Mouse (Mus musculus): ENCODE data around the gene Cpt1c. TPM values are rescaled to one million over a fixed set of nuclear protein-coding genes. Genes with fewer than 3 reads are reported as not detected.

Cpt1c gene
- polyA plus RNA-seq, 1 experiment: 5.6 TPM

DNA sequence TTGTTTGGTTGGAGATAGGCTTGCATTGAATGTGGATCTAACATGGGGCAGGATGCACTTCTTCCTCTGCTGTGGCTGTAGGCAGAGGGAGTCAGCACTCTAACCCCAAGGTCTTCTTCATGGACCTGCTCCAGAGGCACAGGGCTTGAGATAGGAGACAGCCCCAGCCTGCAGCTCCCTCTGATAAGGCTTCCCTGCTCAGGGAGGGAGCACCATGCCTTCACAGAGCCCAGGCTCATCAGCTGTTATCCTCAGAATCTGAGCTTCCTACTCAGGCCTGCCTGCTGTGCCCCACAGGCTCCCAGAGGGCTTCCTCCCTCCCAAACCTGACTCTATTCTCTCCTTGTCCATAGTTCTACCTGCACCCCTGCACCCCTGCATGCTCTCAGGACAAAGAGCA is 52.1 kb downstream of the Cpt1c start:
- Histone ChIP-seq H3K27me3 (replicated peaks; ENCODE audit: control insufficient read depth, insufficient read depth, low read length) (no peaks in the 10 kb centered on the region), H3K36me3 (ENCODE audit: control insufficient read depth, insufficient read depth, low read length) (no peaks in the 10 kb centered on the region; the same call in 1 of the 2 replicates), H3K4me3 (ENCODE audit: insufficient read depth, low read depth, low read length) (no peak overlapping the region), H3K27ac (ENCODE audit: insufficient read depth, low read depth, low read length) (no peak overlapping the region), H3K4me1 (ENCODE audit: control insufficient read depth, insufficient read depth, low read length) (no peaks in the 10 kb centered on the region)
- TF ChIP-seq CTCF (conservative IDR thresholded peaks at IDR 0.05; ENCODE audit: insufficient read depth, insufficient read length, low read depth, low read length): no peak
- TF ChIP-seq POLR2A (IDR thresholded peaks at IDR 0.05; ENCODE audit: low read depth, low read length): no peak
- DNase-seq: no peak

DNA sequence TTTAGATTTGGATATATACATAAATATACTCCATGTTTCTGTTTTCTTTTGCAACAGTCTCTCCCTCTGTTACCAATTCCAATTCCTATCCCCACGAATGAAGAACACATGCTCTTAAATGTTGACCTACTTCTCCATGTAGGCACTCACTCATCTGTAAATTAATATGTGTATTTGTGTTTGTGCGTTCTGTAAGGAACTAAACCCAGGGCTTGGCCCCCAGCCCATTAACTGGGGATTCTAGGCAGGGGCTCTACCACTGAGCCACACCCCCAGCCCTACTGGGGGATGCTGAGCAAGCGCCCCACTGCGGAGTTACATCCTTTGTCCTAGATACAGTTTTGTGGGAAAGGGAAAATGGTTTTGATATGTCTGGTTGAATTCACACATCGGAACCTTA is 55.5 kb downstream of the Cpt1c start:
- Histone ChIP-seq H3K36me3 (ENCODE audit: control insufficient read depth, insufficient read depth, low read length) (no peaks in the 10 kb centered on the region; the same call in 1 of the 2 replicates), H3K4me3 (ENCODE audit: insufficient read depth, low read depth, low read length) (no peak overlapping the region), H3K4me1 (ENCODE audit: control insufficient read depth, insufficient read depth, low read length) (no peaks in the 10 kb centered on the region), H3K27me3 (replicated peaks; ENCODE audit: control insufficient read depth, insufficient read depth, low read length) (no peaks in the 10 kb centered on the region), H3K27ac (ENCODE audit: insufficient read depth, low read depth, low read length) (no peak overlapping the region)
- 76% methylated on average over 5 of the region's 5 CpGs for WGBS
- TF ChIP-seq CTCF (conservative IDR thresholded peaks at IDR 0.05; ENCODE audit: insufficient read depth, insufficient read length, low read depth, low read length): no peak
- TF ChIP-seq POLR2A (IDR thresholded peaks at IDR 0.05; ENCODE audit: low read depth, low read length): no peak
- no peak for DNase-seq

DNA sequence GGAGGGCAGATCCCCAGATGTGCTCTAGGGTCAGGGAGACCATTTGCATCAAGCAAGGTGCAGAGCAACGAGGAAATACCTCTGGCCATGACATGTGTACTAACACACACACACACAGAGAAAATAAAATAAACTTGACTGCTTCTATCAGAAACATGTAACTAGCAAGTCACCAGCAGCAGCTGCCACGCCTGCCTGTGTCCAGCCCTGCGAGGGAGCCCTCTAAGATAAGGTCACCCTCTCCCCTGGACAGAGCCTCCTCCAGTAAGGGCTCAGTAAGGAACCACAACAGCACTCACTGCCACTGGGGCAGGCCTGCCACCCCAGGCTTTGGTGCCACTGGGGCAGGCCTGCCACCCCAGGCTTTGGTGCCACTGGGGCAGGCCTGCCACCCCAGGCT is 56.4 kb downstream of the Cpt1c start:
- H3K4me1 ChIP-seq (ENCODE audit: control insufficient read depth, insufficient read depth, low read length): no peaks in the 10 kb centered on the region
- no peak overlapping the region for H3K4me3 ChIP-seq (ENCODE audit: insufficient read depth, low read depth, low read length)
- 66% methylated on average over 3 of the region's 3 CpGs for WGBS
- DNase-seq: no peak
- TF ChIP-seq CTCF (conservative IDR thresholded peaks at IDR 0.05; ENCODE audit: insufficient read depth, insufficient read length, low read depth, low read length) (no peak), POLR2A (IDR thresholded peaks at IDR 0.05; ENCODE audit: low read depth, low read length) (no peak)
- no peaks in the 10 kb centered on the region for H3K27me3 ChIP-seq (replicated peaks; ENCODE audit: control insufficient read depth, insufficient read depth, low read length)
- no peaks in the 10 kb centered on the region for H3K36me3 ChIP-seq (ENCODE audit: control insufficient read depth, insufficient read depth, low read length)
- no peak overlapping the region; the same call in 1 of the 2 replicates for H3K27ac ChIP-seq (ENCODE audit: insufficient read depth, low read depth, low read length)

DNA sequence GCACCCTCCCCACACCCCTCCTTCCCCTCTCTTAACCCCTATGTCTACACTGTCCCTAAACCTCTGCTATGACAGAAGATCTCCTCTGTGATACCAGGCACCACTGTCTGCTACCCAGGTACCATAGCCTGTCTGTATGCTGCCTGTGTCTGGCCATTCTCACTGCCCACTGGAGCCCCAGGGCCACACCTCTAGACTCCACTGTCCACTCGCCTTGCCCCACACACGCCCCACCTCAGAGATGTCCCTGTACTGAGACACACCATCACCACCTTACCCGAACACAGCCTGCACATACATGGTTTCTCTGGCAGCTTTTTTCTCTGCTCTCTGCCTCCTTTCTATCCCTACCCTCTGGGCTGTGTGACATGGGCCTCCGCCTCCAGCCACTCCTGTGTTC is 57.8 kb downstream of the Cpt1c start:
- H3K36me3 ChIP-seq (ENCODE audit: control insufficient read depth, insufficient read depth, low read length): no peaks in the 10 kb centered on the region
- TF ChIP-seq CTCF (conservative IDR thresholded peaks at IDR 0.05; ENCODE audit: insufficient read depth, insufficient read length, low read depth, low read length): no peak
- TF ChIP-seq POLR2A (IDR thresholded peaks at IDR 0.05; ENCODE audit: low read depth, low read length): no peak
- H3K27me3 ChIP-seq (replicated peaks; ENCODE audit: control insufficient read depth, insufficient read depth, low read length): no peaks in the 10 kb centered on the region
- H3K4me3 ChIP-seq (ENCODE audit: insufficient read depth, low read depth, low read length): no peak overlapping the region
- no peak overlapping the region for H3K27ac ChIP-seq (ENCODE audit: insufficient read depth, low read depth, low read length)
- H3K4me1 ChIP-seq (ENCODE audit: control insufficient read depth, insufficient read depth, low read length): no peaks in the 10 kb centered on the region
- no peak for DNase-seq
- 94% methylated on average over 4 of the region's 4 CpGs for WGBS

DNA sequence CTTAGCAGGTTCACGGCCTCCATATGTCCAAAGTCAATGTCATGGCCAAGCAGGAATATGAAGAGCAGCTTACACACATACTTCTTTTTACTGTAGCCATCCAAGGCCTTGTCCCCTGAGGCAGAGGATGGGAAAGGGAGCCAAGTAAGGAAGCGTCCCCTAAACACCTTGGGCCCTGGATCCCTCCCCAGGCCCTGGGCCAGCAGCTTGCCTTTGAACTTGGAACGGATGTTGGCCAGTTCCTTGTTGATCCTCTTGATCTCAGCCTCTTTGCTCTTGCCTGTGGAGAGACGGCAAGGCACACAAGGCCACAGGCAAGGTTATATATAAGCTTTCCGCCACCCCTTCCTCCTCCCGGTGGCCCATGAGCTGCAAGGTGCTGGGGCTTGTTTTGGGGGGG is 58.5 kb downstream of the Cpt1c start:
- no peaks in the 10 kb centered on the region for H3K4me1 ChIP-seq (ENCODE audit: control insufficient read depth, insufficient read depth, low read length)
- 82% methylated on average over 6 of the region's 6 CpGs for WGBS
- no peaks in the 10 kb centered on the region for H3K27me3 ChIP-seq (replicated peaks; ENCODE audit: control insufficient read depth, insufficient read depth, low read length)
- no peak overlapping the region for H3K4me3 ChIP-seq (ENCODE audit: insufficient read depth, low read depth, low read length)
- H3K27ac ChIP-seq (ENCODE audit: insufficient read depth, low read depth, low read length): no peak overlapping the region
- H3K36me3 ChIP-seq (ENCODE audit: control insufficient read depth, insufficient read depth, low read length): no peaks in the 10 kb centered on the region
- DNase-seq: no peak
- TF ChIP-seq CTCF (conservative IDR thresholded peaks at IDR 0.05; ENCODE audit: insufficient read depth, insufficient read length, low read depth, low read length) (no peak), POLR2A (IDR thresholded peaks at IDR 0.05; ENCODE audit: low read depth, low read length) (no peak)

GRCm38 (mm10) chr7:44915314-44915713 is 59.3 kb downstream of the Cpt1c start:
- H3K4me3 ChIP-seq (ENCODE audit: insufficient read depth, low read depth, low read length): no peak overlapping the region
- H3K4me1 ChIP-seq (ENCODE audit: control insufficient read depth, insufficient read depth, low read length): no peaks in the 10 kb centered on the region
- no peaks in the 10 kb centered on the region for H3K36me3 ChIP-seq (ENCODE audit: control insufficient read depth, insufficient read depth, low read length)
- H3K27ac ChIP-seq (ENCODE audit: insufficient read depth, low read depth, low read length): no peak overlapping the region
- 92% methylated on average over 9 of the region's 9 CpGs for WGBS
- DNase-seq: no peak
- no peaks in the 10 kb centered on the region for H3K27me3 ChIP-seq (replicated peaks; ENCODE audit: control insufficient read depth, insufficient read depth, low read length)
- TF ChIP-seq CTCF (conservative IDR thresholded peaks at IDR 0.05; ENCODE audit: insufficient read depth, insufficient read length, low read depth, low read length): no peak
- TF ChIP-seq POLR2A (IDR thresholded peaks at IDR 0.05; ENCODE audit: low read depth, low read length): no peak

GRCm38 (mm10) chr7:44914396-44914795 is 60.3 kb downstream of the Cpt1c start:
- Histone ChIP-seq H3K27ac (ENCODE audit: insufficient read depth, low read depth, low read length) (no peak overlapping the region), H3K36me3 (ENCODE audit: control insufficient read depth, insufficient read depth, low read length) (no peaks in the 10 kb centered on the region), H3K27me3 (replicated peaks; ENCODE audit: control insufficient read depth, insufficient read depth, low read length) (no peaks in the 10 kb centered on the region), H3K4me3 (ENCODE audit: insufficient read depth, low read depth, low read length) (no peak overlapping the region), H3K4me1 (ENCODE audit: control insufficient read depth, insufficient read depth, low read length) (no peaks in the 10 kb centered on the region)
- TF ChIP-seq CTCF (conservative IDR thresholded peaks at IDR 0.05; ENCODE audit: insufficient read depth, insufficient read length, low read depth, low read length): no peak
- DNase-seq: no peak
- 78% methylated on average over 2 of the region's 2 CpGs for WGBS

Other genes with a start within 250 kb of the Cpt1c start
- gene Vrk3, start 226.4 kb downstream of the Cpt1c start, polyA plus RNA-seq (2012; rRNA removed): 78.9 and 93.7 TPM in 2 replicates
- gene Zfp473, start 223.8 kb downstream of the Cpt1c start, polyA plus RNA-seq (2012; rRNA removed): 0.04 and 0.09 TPM in 2 replicates
- gene Nup62, start 158.8 kb downstream of the Cpt1c start, polyA plus RNA-seq (2012; rRNA removed): 32.6 and 35.9 TPM in 2 replicates
- 1.5 and 9.7 TPM in 2 replicates for gene Il4i1, start 158.5 kb downstream of the Cpt1c start, polyA plus RNA-seq (2012; rRNA removed)
- gene Atf5, start 158.2 kb downstream of the Cpt1c start, polyA plus RNA-seq (2012; rRNA removed): 42.1 and 57.2 TPM in 2 replicates
- 90.6 and 121 TPM in 2 replicates for gene Akt1s1, start 125.9 kb downstream of the Cpt1c start, polyA plus RNA-seq (2012; rRNA removed)
- 100 and 114 TPM in 2 replicates for gene Tbc1d17, start 125.8 kb downstream of the Cpt1c start, polyA plus RNA-seq (2012; rRNA removed)
- gene Pnkp, start 117.7 kb downstream of the Cpt1c start, polyA plus RNA-seq (2012; rRNA removed): 44.9 and 53.4 TPM in 2 replicates
- gene Ptov1, start 105.1 kb downstream of the Cpt1c start, polyA plus RNA-seq (2012; rRNA removed): 212 and 221 TPM in 2 replicates
- gene Med25, start 82.1 kb downstream of the Cpt1c start, polyA plus RNA-seq (2012; rRNA removed): 164 and 181 TPM in 2 replicates
- 59.2 and 70.9 TPM in 2 replicates for gene Fuz, start 78.8 kb downstream of the Cpt1c start, polyA plus RNA-seq (2012; rRNA removed)
- 58.0 and 70.6 TPM in 2 replicates for gene Ap2a1, start 45.4 kb downstream of the Cpt1c start, polyA plus RNA-seq (2012; rRNA removed)
- gene Tsks, start 31.6 kb downstream of the Cpt1c start, polyA plus RNA-seq (2012; rRNA removed): 0.11 and 0.65 TPM in 2 replicates
- 89.9 and 95.4 TPM in 2 replicates for gene Prmt1, start 11.7 kb upstream of the Cpt1c start, polyA plus RNA-seq (2012; rRNA removed)
- gene Irf3, start 22.8 kb upstream of the Cpt1c start, polyA plus RNA-seq (2012; rRNA removed): 105 and 107 TPM in 2 replicates
- 20.0 and 21.4 TPM in 2 replicates for gene Bcl2l12, start 23.9 kb upstream of the Cpt1c start, polyA plus RNA-seq (2012; rRNA removed)
- gene Scaf1, start 41.5 kb upstream of the Cpt1c start, polyA plus RNA-seq (2012; rRNA removed): 38.8 and 41.1 TPM in 2 replicates
- 82.3 and 84.1 TPM in 2 replicates for gene Rras, start 43.1 kb upstream of the Cpt1c start, polyA plus RNA-seq (2012; rRNA removed)
- gene Prr12, start 78.0 kb upstream of the Cpt1c start, polyA plus RNA-seq (2012; rRNA removed): 7.1 and 9.1 TPM in 2 replicates
- gene Nosip, start 87.6 kb upstream of the Cpt1c start, polyA plus RNA-seq (2012; rRNA removed): 60.4 and 67.6 TPM in 2 replicates
- 80.9 and 95.4 TPM in 2 replicates for gene Prrg2, start 87.8 kb upstream of the Cpt1c start, polyA plus RNA-seq (2012; rRNA removed)
- 67.0 and 68.7 TPM in 2 replicates for gene Rcn3, start 117.4 kb upstream of the Cpt1c start, polyA plus RNA-seq (2012; rRNA removed)
- gene Fcgrt, start 129.0 kb upstream of the Cpt1c start, polyA plus RNA-seq (2012; rRNA removed): 240 and 244 TPM in 2 replicates
- 176 and 310 TPM in 2 replicates for gene Rps11, start 149.6 kb upstream of the Cpt1c start, polyA plus RNA-seq (2012; rRNA removed)
- 1,329 and 1,360 TPM in 2 replicates for gene Rpl13a, start 153.9 kb upstream of the Cpt1c start, polyA plus RNA-seq (2012; rRNA removed)
- gene Gm45713, start 161.4 kb upstream of the Cpt1c start, polyA plus RNA-seq (2012; rRNA removed): 5.6 TPM in 2 replicates
- 36.8 and 37.7 TPM in 2 replicates for gene Flt3l, start 161.6 kb upstream of the Cpt1c start, polyA plus RNA-seq (2012; rRNA removed)
- gene Pih1d1, start 179.5 kb upstream of the Cpt1c start, polyA plus RNA-seq (2012; rRNA removed): 80.3 and 84.9 TPM in 2 replicates
- gene Aldh16a1, start 179.7 kb upstream of the Cpt1c start, polyA plus RNA-seq (2012; rRNA removed): 106 and 119 TPM in 2 replicates
- gene Slc17a7, start 189.1 kb upstream of the Cpt1c start, polyA plus RNA-seq (2012; rRNA removed): not detected in 2 replicates
- not detected in 2 replicates for gene Gfy, start 204.7 kb upstream of the Cpt1c start, polyA plus RNA-seq (2012; rRNA removed)
- not detected in 2 replicates for gene Pth2, start 206.1 kb upstream of the Cpt1c start, polyA plus RNA-seq (2012; rRNA removed)
- 0.04 and 0.05 TPM in 2 replicates for gene Ccdc155, start 230.0 kb upstream of the Cpt1c start, polyA plus RNA-seq (2012; rRNA removed)
- 0.39 and 0.54 TPM in 2 replicates for gene Dkkl1, start 237.3 kb upstream of the Cpt1c start, polyA plus RNA-seq (2012; rRNA removed)
- gene Tead2, start 240.9 kb upstream of the Cpt1c start, polyA plus RNA-seq (2012; rRNA removed): 10.0 and 13.2 TPM in 2 replicates